Mouse (Mus musculus) lung, embryonic 14.5 days (tissue): Measurements from ENCODE around the gene Gm1113. TPM values are rescaled to one million over a fixed set of nuclear protein-coding genes. Genes with fewer than 3 reads are reported as not detected.
A peak's percentile ranks its signal among the peaks of the same experiment; 100 is the strongest.

Experiments
- ATAC-seq: fragments of 200-750 bp; cut with Nextera tagmentation; 2 replicates; pipeline ENCODE4 v1.8.0; 2017; ENCODE audit warnings: mild to moderate bottlenecking, moderate TSS enrichment, moderate library complexity; ENCODE audit not compliant: insufficient read depth
- DNase-seq: peaks from one replicate; pipeline ENCODE4 v3.0.0-alpha.2; 2015
- H3K27ac ChIP-seq: fragments of 300-500 bp; sonication (generic); 2 replicates; pipeline ENCODE4 v1.5.1; 2014; ENCODE audit warnings: low read depth, mild to moderate bottlenecking, moderate library complexity
- H3K27me3 ChIP-seq: fragments of 300-500 bp; sonication (generic); 2 replicates; pipeline ENCODE4 v1.6.1; 2014; ENCODE audit warnings: low read length, control low read depth; ENCODE audit not compliant: insufficient read depth
- H3K36me3 ChIP-seq: fragments of 300-500 bp; sonication (generic); 2 replicates; pipeline ENCODE4 v1.6.1; 2014; ENCODE audit warnings: control low read depth; ENCODE audit not compliant: insufficient read depth
- H3K4me1 ChIP-seq: fragments of 300-500 bp; sonication (generic); 2 replicates; pipeline ENCODE4 v1.6.1; 2014; ENCODE audit warnings: antibody characterized with exemption, control low read depth; ENCODE audit not compliant: insufficient read depth
- H3K4me2 ChIP-seq: fragments of 300-500 bp; sonication (generic); 2 replicates; pipeline ENCODE4 v1.6.1; 2014; ENCODE audit warnings: mild to moderate bottlenecking
- H3K4me3 ChIP-seq: fragments of 300-500 bp; sonication (generic); 2 replicates; pipeline ENCODE4 v1.5.1; 2014; ENCODE audit warnings: low read depth, low read length
- H3K9ac ChIP-seq: fragments of 300-500 bp; sonication (generic); 2 replicates; pipeline ENCODE4 v1.6.1; 2014
- H3K9me3 ChIP-seq: fragments of 300-500 bp; sonication (generic); 2 replicates; pipeline ENCODE4 v1.6.1; 2016; ENCODE audit warnings: low read depth, low read length, control low read depth
- CTCF ChIP-seq: IDR thresholded peaks from 2 replicates; pipeline ENCODE4 v1.5.1; 2016; ENCODE audit warnings: antibody characterized with exemption, low read depth
- WGBS: fragments of 180-500 bp; shearing (Covaris S2); extraction: QIAGEN DNeasy Blood & Tissue Kit; methylation state at CpG from one replicate; pipeline ENCODE4 v1.1.7; 2014; 5-methylcytosine and 5-hydroxymethylcytosine counted together
- polyA plus RNA-seq: library from polyadenylated mRNA; unstranded; fragments of >200 nt; fragmentation: Nextera tagmentation; extraction: Ambion mirVana; gene quantifications from 2 replicates; pipeline ENCODE4 v1.2.1, GENCODE M21; 2014

The Gm1113 gene
- polyA plus RNA-seq, 1 experiment from 2014 or later = not detected

DNA sequence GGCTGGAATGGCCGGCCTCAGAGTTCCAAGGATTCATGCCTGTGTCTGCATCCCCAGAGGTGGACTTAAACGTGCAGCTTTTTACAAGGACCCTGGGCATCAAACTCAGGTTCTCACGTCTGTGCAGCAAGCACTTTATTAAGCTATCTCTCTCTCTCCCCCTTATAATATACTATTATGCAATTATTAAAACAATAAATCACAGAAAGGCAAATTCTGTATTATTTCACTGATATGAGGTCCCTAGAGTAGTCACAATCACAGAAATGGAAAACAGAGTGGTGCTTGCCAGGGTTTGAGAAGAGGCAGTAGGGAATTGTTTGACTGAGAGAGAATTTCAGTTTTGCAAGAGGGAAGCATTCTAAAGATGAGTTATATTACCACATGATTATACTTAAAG, 11.1 kb upstream of the Gm1113 start:
- 43% methylated on average over 3 of the region's 3 CpGs for WGBS
- Histone ChIP-seq H3K4me1 (peaks cover 2% of the 10 kb centered on the region; the same call in 1 of the 2 replicates), H3K27me3 (no peaks in the 10 kb centered on the region), H3K4me2 (no peak overlapping the region), H3K27ac (no peak overlapping the region; the same call in 1 of the 2 replicates), H3K9ac (no peak overlapping the region), H3K4me3 (no peak overlapping the region), H3K36me3 (no peaks in the 10 kb centered on the region), H3K9me3 (no peaks in the 10 kb centered on the region)
- DNase-seq (no peak), ATAC-seq (no peak)
- no peak for TF ChIP-seq CTCF

DNA sequence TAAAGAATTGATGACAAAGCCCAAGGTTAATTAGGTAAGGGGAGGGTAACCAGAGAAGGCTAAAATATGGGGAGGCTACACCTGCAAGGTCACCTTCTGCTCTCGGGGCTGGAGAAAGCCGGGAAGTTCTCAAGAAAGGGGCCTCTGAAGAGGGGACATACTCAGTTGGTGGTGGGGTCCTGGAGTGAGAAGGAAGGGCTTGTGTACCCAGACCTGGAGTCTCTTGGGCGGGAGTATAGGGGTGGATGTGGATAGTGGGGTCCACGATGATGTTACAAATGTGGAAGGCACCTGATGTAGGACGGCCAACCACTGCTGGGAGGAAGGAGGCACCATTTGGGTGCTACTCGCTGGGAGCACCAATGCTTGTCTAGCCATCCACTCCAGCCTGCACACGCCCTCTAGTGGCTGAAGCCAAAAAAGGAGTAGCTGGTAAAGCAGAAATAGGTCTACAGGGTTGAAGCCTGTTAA, 5.9 kb upstream of the Gm1113 start:
- Histone ChIP-seq H3K27me3 (no peaks in the 10 kb centered on the region), H3K36me3 (no peaks in the 10 kb centered on the region), H3K4me2 (0 out of 2 replicates have a peak overlapping the region, but pooled peaks have one; percentile 4), H3K9ac (no peak overlapping the region), H3K9me3 (no peaks in the 10 kb centered on the region), H3K4me1 (peaks cover 3% of the 10 kb centered on the region), H3K4me3 (no peak overlapping the region), H3K27ac (no peak overlapping the region; the same call in 1 of the 2 replicates)
- DNase-seq (peak; percentile 89), ATAC-seq (peak; percentile 83)
- peak; percentile 86 for TF ChIP-seq CTCF
- 18% methylated on average over 7 of the region's 7 CpGs for WGBS

DNA sequence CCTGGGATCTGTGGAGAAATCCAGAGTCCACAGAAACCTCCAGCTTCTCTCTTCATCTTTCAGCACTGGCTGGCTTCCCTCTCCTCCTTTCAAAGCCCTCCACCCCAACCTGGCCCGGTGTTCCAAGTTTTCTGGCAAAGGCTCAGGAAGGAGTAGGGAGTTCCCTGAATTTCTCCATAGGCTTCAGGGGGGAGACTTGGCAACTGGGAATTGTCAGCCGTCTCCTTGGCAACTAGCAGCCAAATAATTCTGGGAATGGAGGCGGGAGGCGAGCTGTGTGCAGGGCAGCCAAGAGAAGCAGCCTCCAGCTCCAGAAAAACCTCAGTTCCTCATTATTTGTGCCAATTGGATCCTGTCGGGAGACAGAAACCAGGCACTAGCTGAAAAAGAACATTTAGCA, 5.5 kb upstream of the Gm1113 start:
- Histone ChIP-seq H3K36me3 (no peaks in the 10 kb centered on the region), H3K4me1 (peaks cover 3% of the 10 kb centered on the region), H3K4me3 (no peak overlapping the region), H3K9me3 (no peaks in the 10 kb centered on the region), H3K27ac (no peak overlapping the region; the same call in 1 of the 2 replicates), H3K9ac (no peak overlapping the region), H3K4me2 (no peak overlapping the region), H3K27me3 (no peaks in the 10 kb centered on the region)
- DNase-seq (peak; percentile 82), ATAC-seq (peak; percentile 86)
- TF ChIP-seq CTCF = no peak
- WGBS = 24% methylated on average over 5 of the region's 5 CpGs

DNA sequence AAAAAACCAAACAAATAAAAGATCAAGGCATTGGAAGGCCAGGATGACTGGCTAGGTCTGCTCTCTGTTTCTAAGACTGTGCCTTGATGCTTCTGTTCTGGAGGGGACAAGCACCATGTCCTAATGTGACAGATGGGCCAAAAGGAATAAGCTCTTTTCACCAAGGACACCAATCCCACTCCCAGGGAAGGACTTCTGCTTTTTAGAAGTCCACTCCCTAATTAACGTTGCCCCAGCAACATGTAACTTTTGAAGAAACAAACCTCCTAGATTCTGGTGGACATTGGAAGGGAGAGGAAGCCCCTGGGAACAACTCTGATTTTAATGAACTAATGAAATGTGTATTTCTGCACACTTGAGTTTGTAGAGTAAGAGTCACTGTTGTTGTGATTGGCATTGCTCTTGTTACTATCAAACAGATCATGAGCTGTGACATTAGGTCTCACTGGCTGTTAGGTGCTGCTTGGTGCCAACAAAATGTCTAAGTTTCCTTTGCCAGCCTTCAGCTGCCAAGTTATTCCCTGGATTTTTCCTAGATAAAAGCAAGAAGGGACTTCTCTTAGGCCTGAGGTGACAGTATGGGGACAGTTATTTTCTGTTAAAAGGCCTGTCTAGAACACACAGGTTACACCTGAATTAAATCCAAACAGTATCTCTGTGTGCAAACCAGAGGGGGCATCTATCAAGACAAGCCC, 4.9 kb upstream of the Gm1113 start:
- H3K4me1 ChIP-seq = peaks cover 3% of the 10 kb centered on the region
- H3K27ac ChIP-seq = no peak overlapping the region
- no peak overlapping the region for H3K4me3 ChIP-seq
- ATAC-seq (peak; percentile 22; the same call in 1 of the 2 replicates), DNase-seq (peak; percentile 41)
- no peak overlapping the region for H3K4me2 ChIP-seq
- H3K9ac ChIP-seq = no peak overlapping the region
- WGBS = 63% methylated on average over 1 of the region's 1 CpGs
- no peaks in the 10 kb centered on the region for H3K9me3 ChIP-seq
- TF ChIP-seq CTCF = no peak
- no peaks in the 10 kb centered on the region for H3K27me3 ChIP-seq
- H3K36me3 ChIP-seq = no peaks in the 10 kb centered on the region

DNA sequence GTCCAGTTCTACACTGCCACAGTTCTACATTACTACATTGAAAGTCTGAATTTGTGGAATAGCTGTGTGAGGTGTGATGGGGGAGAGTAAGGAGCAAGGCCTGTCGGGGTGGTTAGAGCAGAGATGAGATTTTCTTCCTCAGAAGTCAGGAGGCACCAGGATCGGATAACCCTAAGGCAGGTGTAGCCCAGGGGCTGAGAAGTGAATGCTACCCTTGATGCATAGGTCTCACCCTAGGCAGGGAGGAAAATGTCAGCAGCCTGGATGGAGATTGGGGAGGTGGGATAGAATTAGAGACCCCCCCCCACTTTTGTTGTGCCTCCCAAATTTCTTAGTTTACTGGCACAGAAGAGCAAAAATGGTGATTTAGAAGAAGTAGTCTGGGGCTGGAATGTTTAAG, 4.2 kb upstream of the Gm1113 start:
- ATAC-seq = no peak

DNA sequence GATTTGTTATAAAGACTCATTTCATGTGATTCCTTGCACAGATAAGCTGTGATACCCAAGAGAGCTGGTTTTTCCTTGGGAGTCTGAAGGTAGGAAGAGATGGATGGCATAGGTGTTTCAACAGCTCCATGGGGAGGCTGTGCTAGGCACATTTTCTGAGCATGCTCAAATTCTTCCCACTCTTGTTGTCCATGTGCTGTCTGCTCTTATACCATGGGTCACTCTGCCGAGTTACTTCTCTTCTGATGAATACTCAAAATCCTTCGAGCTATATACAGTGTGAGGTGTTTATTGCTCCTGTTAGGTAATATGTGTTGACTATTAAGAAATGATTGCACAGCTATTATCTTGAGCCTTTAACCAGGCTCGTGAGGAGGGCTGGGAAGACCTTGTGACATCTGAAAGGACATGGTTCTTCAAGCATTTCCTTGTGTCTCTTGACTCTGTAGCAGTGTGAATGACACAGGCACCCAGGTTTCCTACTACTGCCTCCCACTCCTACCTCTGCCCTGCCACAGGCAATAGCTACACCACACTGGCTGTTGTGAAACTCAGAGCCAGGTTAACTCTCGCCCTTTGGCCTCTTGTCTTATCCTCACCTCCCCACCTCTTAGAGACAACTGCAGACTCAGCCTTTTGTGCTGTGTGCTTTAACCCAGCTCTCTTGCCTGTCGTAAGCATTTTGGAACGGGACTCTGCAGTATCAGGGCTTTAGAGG, 2.7 kb upstream of the Gm1113 start:
- Histone ChIP-seq H3K27ac (no peak overlapping the region), H3K36me3 (no peaks in the 10 kb centered on the region), H3K9me3 (no peaks in the 10 kb centered on the region), H3K4me2 (no peak overlapping the region), H3K4me3 (no peak overlapping the region), H3K27me3 (no peaks in the 10 kb centered on the region), H3K9ac (no peak overlapping the region), H3K4me1 (peaks cover 3% of the 10 kb centered on the region)
- TF ChIP-seq CTCF = no peak
- 68% methylated on average over 6 of the region's 6 CpGs for WGBS
- ATAC-seq (no peak), DNase-seq (no peak)

More for the DNA sequence above, 4.2 kb upstream of the Gm1113 start:
- peaks cover 3% of the 10 kb centered on the region for H3K4me1 ChIP-seq
- 66% methylated on average over 2 of the region's 2 CpGs for WGBS
- no peak overlapping the region for H3K9ac ChIP-seq
- no peak for DNase-seq
- TF ChIP-seq CTCF = no peak
- no peaks in the 10 kb centered on the region for H3K27me3 ChIP-seq
- no peak overlapping the region for H3K27ac ChIP-seq
- H3K36me3 ChIP-seq = no peaks in the 10 kb centered on the region
- H3K9me3 ChIP-seq = no peaks in the 10 kb centered on the region
- H3K4me2 ChIP-seq = no peak overlapping the region
- no peak overlapping the region for H3K4me3 ChIP-seq

DNA sequence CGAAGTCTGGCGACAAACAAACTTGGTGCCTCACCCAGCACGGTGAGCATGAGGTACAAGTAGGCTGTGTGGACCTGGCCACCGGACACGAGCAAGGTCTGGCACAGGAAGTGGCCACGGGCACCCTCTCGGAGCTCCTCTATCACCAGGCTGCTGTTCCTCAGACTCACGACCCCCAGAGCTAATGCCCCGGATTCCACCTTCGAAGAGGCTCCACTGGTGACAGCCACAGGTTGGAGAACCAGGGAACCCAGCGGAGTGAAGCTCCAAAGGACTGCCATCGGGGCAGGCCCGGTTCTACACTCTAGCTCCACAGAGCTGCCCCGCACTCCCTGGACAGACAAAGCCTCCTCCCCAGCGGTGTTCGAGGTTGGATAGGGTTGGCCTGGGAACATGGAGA, 1.4 kb downstream of the Gm1113 start:
- Histone ChIP-seq H3K4me3 (no peak overlapping the region), H3K4me1 (no peaks in the 10 kb centered on the region), H3K27me3 (no peaks in the 10 kb centered on the region), H3K9ac (no peak overlapping the region), H3K36me3 (no peaks in the 10 kb centered on the region), H3K4me2 (no peak overlapping the region), H3K27ac (no peak overlapping the region), H3K9me3 (no peaks in the 10 kb centered on the region)
- no peak for TF ChIP-seq CTCF
- DNase-seq (no peak), ATAC-seq (no peak)
- 85% methylated on average over 16 of the region's 16 CpGs for WGBS
